Mouse (Mus musculus): ENCODE results near the gene Nemp1.
"Not testable (repeated sequence)": the region's sequence is repeated elsewhere in the genome, so short reads cannot be mapped to it uniquely, and the experiment has no call there.

The Nemp1 gene

DNA sequence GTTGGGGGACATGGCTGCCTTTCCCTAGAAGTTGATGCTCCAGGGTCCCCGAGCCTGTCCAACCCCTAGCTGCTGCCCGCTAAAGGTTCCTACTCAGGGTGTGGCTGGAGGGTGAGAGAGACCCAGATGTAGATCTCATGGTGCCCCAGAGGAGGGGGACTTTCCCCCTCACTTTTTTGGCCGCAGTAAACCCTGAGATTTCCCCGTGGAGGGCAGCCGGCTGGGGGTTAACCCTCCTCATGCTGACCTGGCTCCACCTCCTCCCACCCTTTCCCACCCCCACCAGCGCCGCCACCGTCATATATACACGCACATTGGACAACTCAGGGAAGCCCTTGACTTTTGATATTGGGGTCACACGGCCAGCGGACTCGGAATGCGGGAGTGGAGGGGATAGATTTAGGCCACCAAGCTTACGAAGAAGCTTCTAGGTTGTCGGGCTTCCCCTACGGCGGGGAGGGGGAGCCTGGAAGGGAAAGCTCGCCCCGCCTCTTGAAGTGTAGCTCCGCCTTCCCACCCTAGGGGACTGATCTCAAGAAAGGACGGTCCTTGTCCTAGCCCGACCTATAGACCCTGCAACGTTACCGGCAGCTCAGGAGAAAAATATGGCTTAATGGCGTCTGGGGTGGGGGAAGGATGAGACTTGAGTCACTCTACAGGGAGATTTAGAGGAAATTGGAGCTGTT is 23.0 kb upstream of the Nemp1 start:
- DNase-seq (ENCODE audit: extremely low spot score, low spot score), result peak; percentile 66

DNA sequence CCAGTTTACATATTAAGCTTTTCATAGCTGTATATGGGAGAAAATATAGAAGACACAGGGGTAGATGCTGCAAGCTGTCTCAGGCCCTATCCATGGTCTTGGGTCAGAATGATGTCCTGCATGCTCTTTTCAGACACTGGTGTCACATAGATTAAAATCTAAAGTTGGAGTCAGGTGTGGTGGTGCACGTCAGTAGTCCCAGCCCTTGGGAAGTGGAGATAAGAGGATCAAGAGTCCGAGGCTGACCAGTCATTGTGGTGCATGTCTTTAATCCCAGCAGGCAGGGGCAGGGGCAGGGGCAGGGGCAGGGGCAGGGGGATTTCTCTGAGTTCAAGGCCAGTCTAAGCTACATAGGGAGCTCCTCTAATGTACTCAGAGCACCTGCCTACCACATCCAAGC is 20.9 kb upstream of the Nemp1 start:
- DNase-seq (ENCODE audit: extremely low spot score, low spot score), result no peak

DNA sequence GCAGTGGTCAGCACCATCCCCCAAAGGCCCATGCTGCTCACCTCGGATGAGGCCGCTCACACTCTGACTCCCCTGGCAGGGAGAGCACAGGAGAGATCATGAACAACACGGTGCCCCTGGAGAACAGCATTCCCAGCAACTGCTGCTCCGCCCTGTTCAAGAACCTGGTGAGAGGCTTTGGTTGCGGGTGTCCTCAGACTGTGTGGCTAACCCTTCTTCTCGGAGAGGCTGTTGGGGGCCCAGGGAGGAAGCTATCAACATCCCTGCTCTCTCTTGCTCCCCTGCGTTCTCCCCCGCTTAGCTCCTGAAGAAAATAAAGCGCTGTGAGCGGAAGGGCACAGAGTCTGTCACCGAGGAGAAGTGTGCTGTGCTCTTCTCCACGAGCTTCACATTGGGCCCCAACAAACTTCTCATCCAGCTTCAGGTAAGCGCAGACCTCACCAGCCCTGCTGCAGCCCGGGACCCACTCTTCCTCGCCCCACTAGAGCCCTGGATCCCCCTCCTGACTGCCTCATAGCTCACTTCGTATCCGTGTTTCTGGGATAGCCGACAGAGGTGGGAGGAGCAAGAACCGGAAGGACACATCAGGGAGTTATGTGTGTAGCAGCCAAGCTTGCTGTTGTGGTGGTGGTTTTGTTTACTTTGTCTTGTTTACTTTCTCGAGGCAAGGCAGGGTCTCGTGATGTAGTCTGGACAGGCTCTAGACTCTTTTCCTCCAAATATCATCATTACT is 13.6 kb upstream of the Nemp1 start:
- DNase-seq (ENCODE audit: extremely low spot score, low spot score), result no peak

DNA sequence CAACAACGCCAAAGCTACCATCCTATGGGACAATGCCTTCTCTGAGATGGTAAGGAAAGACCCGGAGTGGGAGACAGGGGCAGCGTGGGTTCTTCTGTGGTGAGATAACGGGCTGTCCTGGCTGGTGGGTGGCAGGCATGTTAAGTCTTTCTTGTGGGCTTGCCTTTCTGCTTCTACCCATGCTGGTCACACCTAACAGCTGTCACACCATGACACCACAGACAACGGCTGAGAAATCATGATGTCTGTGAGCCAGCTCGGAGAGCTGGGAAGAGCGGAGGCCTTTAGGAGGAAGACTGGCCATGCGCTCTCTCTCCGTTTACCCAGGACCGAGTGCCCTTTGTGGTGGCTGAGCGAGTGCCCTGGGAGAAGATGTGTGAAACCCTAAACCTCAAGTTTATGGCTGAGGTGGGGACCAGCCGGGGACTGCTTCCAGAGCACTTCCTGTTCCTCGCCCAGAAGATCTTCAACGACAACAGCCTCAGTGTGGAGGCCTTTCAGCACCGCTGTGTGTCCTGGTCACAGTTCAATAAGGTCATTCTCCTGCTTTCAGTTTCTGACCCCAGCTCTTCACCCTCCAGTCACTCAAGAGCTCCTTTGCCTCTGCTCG is 11.6 kb upstream of the Nemp1 start:
- DNase-seq (ENCODE audit: extremely low spot score, low spot score), result no peak

DNA sequence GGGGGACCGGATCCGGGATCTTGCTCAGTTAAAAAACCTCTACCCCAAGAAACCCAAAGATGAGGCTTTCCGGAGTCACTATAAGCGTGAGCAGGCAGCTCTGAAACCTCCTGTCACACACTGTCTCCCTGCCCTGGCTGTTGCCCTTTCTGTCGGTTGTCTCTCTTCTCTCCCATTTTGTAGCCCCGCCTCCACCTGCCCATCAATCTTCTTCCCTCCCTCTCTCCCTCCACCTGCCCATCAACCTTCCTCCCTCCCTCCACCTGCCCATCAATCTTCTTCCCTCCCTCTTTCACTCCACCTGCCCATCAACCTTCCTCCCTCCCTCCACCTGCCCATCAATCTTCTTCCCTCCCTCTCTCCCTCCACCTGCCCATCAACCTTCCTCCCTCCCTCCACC is 9.1 kb upstream of the Nemp1 start:
- DNase-seq (ENCODE audit: extremely low spot score, low spot score), result not testable (repeated sequence)

DNA sequence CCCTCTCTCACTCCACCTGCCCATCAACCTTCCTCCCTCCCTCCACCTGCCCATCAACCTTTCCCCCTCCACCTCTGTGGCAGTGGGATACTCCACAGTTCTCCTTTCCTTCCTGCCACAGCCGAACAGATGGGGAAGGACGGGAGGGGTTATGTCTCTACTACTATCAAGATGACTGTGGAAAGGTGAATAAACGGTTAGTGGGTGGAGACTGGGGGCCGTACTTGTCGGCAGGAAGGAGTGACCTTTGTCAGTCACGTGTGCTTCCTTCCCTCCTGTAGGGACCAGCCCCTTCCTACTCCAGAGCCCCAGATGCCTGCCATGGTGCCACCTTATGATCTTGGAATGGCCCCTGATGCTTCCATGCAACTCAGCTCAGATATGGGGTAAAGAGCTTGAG is 8.6 kb upstream of the Nemp1 start:
- no peak for DNase-seq (ENCODE audit: extremely low spot score, low spot score)

DNA sequence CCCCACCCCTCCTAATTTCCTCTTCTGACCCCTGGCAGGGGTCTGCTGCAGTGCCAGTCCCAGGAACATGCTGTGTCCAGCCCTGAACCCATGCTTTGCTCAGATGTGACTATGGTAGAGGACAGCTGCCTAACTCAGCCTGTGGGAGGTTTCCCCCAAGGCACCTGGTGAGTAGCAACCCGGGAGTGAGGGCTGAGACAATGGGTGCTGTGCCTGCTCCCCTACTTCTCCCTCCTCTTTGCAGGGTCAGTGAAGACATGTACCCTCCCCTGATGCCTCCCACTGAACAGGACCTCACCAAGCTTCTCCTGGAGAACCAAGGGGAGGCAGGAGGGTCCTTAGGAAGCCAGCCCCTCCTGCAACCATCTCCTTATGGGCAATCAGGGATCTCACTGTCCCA is 7.2 kb upstream of the Nemp1 start:
- no peak for DNase-seq (ENCODE audit: extremely low spot score, low spot score)

DNA sequence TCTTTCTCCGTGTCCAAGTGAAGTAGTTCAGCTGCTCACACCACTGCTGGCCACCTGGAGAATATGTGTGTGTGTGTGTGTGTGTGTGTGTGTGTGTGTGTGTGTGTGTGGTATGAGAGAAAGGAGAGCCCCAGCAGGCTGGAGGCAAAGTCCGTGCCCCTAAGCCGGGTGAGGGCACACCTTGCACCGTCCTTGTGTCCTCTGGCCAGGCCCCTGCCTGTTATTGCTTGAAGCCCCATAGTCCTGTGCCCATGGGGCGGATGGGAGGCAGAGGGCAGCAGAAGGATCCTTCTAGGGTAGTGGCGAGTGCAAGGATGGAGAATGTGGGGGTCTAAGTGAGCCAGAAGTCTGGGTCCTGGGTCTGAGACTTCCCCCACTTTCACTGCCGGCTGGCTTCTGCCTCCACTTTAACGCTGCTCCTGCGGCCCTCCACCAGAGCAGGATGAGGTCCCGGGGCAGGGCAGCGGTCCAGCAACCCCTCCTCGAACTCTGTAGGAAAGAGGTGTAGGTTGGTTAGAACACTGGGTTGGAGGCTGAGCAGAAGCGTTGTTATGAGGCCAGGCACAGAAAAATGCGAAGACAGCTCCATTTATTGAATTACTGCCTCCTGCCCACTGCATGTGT is 5.3 kb upstream of the Nemp1 start:
- no peak for DNase-seq (ENCODE audit: extremely low spot score, low spot score)

DNA sequence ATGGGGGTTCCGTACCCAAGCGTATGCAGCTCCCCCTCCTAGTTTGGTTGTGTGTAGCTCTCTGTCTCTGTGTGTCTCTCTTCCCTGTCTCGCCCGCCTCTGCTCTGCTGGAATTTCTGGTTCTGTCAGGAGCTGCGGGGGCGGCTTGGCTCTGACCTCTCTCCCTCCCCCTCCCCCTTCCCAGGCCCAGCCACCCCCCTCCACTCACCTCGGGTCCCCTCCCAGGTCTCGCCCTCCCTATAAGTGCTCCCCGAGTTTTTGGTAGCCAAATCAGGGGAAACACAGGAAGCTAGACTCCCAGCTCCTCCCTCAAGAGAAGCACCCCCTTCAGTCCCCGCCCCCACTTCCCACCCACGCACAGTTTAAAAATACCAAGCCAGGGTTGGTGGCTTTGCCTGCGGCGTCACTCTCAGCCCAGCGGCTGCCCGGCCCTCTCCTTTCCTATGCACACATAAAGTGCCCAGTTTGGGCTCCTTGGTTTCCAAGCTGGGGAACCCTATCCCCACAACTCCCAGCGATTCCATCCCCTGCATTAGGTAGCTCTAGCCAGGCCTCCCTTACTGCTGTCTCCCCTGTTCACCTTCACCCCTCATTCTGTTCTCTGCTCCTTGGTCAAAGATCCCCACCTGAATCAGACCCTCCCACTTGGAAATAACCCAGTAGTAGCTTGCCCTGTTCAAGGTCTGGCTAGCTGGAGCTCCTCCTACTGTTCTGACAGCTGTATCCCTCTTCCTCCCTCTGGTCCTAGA is 4.6 kb upstream of the Nemp1 start:
- DNase-seq (ENCODE audit: extremely low spot score, low spot score), result peak; percentile 60

DNA sequence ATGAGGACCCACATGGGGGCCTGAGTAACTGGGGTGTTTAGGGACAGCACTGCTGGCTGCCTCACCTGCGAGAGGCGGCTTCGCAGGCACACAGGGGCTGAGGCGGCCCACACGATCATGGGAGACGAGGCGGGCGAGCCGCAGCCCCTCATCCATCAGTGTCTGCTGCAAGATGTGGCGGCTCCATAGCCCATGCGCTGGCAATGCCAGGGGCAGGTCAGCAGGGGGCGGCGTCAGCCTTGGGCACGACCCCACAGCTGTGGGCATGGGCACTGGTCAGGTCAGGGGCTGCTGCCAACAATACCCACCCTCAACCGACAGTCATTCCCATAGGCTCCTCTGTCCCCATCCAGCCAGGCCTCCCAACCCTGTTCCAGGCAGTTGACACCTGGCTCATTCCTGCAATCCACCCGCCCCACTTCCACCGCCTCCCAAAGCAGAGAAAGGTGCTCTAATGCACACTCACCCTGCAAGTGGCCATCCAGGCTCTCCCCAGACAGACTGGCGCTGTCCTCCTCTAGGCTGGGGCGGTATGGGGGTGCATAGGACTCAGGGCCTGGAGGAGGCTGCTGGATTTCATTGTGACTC is 3.9 kb upstream of the Nemp1 start:
- DNase-seq (ENCODE audit: extremely low spot score, low spot score), result no peak

DNA sequence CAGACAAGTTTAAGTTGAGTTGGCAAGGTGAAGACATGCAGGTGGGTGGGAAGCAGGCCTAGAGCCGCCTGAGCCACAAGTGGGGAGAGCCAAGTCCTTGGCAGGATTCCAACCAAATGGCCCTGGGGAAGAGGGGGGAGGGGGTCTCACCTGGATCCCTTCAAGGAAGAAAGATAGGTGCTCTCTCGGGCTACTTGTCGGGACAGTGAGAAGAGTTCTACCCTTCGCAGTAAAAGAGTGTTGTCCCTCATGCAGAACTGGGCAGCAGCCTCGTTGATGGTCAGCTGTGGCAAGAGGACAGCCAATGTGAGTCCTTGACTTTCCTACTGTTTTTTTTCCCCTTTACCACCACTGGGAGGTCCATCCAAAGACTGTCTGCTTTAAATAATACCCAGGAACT is 3.1 kb upstream of the Nemp1 start:
- DNase-seq (ENCODE audit: extremely low spot score, low spot score), result no peak

DNA sequence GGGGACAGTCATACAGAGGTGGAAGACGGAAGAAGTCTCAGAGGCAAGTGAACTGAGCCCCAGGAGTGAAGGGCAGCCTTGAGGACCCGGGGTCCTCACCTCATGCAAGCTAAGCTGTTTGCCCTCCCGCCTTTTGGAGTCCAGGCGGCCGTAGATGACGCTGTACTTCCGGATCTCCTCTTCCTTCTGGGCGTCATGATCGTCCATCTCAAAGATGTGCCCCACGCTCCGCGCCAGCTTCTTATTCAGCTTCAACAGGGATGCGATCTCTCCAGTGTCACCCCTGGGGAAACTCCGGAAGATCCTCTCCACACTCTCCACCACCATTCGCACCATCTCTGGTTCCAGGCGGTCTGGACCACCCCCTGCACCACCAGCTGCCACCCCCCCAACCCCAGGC is 2.5 kb upstream of the Nemp1 start:
- DNase-seq (ENCODE audit: extremely low spot score, low spot score), result no peak

DNA sequence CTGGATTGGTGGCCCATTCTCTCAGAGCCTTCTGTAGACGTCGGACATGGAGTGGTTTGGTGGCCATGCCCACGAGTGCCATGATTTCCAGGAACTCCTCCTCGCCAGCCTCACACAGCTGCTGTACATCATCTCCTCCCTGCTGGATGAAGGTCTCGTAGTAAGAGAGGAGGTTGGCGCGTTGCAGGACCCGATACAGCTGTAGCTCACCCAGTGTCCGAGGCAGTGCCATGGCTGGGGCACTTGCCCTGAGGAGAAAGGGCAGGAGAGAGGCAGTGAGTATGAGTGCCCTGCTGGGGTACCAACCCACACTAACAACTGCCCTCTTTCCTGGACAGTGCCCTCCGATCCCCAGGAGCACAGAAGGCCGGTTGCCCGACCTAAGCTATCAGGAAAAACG is 1.8 kb upstream of the Nemp1 start:
- DNase-seq (ENCODE audit: extremely low spot score, low spot score), result no peak

DNA sequence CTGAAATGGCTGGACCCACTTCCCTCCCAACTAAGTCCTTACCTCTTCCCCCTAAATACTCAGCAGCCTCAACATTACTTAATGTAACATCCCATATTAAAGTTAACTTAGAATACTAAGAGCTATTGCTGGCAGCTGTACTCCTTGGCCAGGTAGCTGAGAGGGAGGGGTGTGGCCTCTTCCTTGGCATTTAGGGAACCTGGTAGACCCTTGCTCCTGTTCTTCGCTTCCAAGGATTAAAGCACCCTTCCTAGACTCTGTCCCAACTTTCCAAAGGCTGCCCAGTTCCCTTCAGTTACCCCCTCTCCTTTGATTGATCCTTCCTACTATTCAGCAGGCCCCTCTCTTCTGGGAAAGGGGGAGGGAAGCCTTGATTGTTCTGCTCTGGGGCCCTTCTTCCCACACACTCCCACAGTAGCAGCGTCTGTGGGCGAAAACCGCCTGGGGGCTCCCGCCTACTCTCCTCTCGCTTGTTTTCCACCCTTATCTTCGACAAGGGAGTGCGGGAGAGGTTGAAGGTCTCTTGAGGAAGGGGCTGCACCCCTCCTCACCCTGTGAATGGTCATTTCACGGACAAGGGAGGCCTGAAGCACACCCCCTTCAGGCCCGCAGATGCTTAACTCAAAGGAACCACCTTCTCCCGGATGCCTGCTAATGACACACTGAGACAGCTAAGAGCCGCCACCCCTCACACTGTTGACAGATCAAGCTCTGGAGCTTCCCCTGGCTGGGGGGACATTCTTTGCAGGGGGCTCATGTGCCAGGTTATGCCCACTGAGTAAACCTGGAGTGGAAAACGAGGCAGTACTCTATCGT is 1.1 kb upstream of the Nemp1 start:
- peak; percentile 69 for DNase-seq (ENCODE audit: extremely low spot score, low spot score)

DNA sequence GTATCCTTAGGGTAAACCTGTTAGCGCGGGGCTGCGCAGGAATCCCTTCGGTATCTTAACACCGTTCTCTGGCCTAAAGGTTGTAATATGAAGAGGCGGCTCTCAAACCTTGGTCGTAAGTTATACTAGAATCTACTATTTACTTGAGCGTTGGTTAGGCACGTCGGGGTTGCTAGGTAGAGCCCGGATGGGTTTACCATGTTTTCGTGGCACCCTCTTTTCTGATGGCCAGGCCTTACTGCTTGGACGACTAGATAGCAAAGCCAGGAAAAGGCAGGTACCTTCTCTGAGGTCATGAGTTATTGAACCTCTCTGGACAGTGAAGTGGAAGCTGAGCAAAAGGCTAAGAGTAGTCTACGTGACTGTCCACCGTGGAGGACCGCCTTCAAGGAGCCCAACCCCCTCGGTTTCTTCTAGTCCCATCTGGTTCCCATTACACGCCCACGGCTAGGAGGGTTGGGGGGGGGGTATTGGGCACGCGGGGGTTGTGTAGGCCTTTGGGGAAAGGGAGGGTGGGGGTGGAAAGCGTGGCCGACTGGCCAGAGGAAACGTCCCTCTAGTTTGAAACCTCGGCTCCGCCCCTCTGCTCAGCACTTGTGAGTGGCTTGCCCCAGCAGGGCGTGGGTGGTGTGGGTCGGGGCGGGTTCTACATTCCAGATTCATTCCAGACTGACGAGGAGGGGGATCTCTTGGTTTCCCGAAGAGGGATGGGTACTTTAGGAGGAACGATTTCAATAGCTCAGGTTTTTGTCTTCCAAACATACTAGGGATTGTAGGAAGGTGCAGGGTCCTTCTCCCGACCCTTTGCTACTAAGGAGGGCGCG is 780 bp downstream of the Nemp1 start:
- DNase-seq (ENCODE audit: extremely low spot score, low spot score), result peak; percentile 84

DNA sequence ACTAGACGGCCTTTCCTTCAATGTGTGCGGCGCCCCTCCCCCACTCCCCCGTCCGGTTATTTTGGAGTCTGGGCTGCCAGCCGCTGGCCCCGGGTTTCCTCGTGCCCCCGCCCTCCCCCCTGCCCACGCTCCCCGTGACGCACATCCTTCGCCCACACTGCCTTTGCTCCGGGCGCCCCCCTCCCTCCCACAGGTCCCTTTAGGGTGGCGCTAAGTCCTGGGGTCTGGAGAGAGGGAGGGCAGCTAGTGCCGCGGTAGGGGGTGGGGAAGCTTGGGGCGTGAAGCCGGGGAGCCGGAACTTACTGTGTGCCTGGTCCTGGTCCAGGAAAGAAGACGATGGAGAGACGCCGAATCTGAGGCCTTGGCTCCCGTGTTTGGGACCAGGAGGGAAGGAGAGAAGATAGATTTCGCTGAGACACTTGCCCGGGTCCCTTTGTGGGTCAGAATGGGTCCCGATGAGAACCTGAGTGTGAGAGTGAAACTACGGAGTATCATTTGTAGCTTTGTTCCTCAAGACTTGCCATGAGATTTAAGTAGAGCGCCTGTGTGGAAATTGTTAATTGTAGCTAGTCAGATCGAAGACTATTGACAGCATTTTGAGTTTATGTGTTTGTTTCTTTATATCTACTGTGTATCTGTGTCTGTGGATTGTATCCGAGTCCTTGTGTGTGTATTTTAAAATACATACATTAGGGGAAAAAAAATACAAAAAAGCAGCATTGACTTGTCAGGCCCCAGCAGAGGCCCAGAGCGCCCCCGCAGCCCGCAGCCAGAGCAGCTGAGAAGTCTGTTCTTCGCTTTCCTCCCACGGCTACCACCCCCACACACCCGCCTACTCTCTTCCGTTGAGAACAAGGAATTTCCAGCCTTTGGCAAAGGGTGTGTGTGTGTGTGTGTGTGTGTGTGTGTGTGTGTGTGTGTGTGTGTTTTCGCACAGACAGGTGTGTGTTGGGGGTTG is 1.7 kb downstream of the Nemp1 start, which contains the start of gene Nab2:
TSS of gene Nab2 (minus strand) at position 476 of the 958 bp plus-strand sequence.
- peak; percentile 66 for DNase-seq (ENCODE audit: extremely low spot score, low spot score)

DNA sequence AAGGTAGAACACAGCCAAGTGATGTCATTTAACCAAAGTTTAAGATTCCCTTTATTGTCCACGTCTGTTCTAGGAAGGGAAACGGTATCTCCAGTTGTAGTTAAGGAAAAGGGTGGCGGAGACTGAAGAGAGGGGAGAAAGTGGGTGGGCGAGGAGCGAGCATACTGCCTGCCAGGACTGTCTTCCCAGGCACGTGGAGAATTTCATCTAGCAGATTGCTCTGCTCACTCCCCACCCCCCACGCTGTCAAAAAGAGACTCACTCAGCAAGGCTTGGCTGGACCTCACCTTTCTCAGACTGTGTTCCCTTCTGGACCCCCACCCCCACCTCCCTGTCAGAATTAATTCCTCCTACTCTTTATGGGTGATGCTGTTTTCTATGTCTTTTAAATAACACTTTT is 2.5 kb downstream of the Nemp1 start:
- no peak for DNase-seq (ENCODE audit: extremely low spot score, low spot score)

DNA sequence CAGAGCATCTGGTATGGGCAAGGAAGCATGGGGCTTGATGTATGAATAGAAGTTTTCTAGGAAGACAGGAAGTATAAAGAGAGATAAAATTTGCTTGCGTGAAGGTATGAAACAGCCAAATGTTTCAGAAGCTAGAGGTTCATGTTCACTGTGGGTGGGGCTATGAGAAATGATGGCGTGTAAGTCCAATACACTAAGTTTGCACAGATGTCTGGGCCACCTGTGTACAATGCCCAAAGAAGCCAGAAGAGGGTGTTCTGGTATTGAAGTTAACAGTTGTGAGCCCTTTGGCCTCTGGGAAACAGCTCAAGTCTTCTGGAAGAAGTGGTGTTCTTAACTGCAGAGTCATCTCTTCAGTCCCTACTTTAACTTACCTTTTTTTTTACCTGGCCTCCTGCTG is 3.5 kb downstream of the Nemp1 start:
- no peak for DNase-seq (ENCODE audit: extremely low spot score, low spot score)

Data from neural tube, embryonic 10.5 days (tissue).